Mouse (Mus musculus) left cerebral cortex, adult 18-20 months (tissue): ENCODE data around the gene Samd9l. TPM values are rescaled to one million over a fixed set of nuclear protein-coding genes. Genes with fewer than 3 reads are reported as not detected.
"Not testable (repeated sequence)": the region's sequence is repeated elsewhere in the genome, so short reads cannot be mapped to it uniquely, and the experiment has no call there.

Experiments used
- DNase-seq, 2 experiments: peaks; one replicate each; pipeline ENCODE4 v3.0.0; 2021 to 2022; ENCODE audit warnings: low spot score in 2 of 2, mixed read lengths in 1 of 2
- total RNA-seq, 2 experiments: library from RNA; stranded (reverse); gene quantifications; 2 replicates each; pipeline ENCODE4 v1.2.3; 2021

Gene Samd9l
- total RNA-seq, 2 experiments from 2014 or later, result 5.1 to 5.3 TPM

GRCm38 (mm10) chr6:3345043-3345639 is 54.2 kb downstream of the Samd9l start:
- DNase-seq, result not testable (repeated sequence)

DNA sequence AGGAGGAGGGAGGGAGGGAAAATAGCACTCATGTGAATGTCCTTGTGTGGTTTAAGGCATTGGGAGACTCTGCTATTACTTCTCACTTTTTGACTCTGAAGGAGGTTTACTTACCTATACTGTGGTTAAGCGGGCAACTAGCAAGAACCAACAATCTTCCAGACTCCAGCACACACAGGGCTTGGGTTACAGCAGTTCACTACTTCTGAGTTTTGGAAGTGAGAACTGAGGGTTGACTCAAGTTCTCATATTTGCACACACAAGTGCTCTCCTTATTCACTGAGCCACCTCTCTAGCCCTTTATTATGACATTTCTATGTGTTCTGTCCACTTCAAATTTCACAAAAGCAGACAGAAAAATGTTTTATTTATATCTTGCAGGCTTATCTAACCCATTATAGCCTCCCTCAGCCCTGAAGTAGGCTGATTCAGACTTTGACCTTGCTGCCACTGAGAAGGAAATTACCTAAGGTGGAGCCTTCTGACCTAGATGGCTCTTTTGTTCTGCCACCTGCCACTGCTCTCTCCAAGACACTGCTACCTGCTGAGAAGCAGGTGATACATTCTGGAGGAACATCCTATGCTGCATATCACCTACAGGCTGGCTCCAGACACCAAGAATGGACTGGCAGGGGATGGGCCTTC is 55.6 kb downstream of the Samd9l start:
- DNase-seq, result not testable (repeated sequence)

GRCm38 (mm10) chr6:3341479-3341878 is 57.9 kb downstream of the Samd9l start:
- DNase-seq, result no peak

DNA sequence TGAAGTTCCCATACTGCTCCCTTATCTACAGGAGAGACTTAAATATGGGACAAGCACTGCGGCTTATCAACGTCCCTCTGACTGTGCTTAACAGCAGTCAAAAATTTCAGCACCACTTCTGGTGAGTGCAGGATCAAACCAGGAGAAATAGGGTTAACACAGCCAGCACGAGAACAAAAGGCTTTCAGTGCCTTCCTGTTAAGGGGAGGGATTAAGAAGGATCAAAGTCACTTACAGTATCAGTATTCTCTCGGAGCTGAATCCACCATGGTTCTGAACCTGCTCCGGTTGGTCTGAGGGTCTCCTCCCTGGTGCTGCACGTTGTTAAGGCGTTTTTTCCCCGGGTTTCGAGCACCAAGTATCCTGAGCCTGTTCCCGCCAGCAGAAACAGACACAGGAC is 58.4 kb downstream of the Samd9l start:
- not testable (repeated sequence) for DNase-seq

GRCm38 (mm10) chr6:3339131-3339530 is 60.2 kb downstream of the Samd9l start:
- DNase-seq, result not testable (repeated sequence)

Other genes starting within 250 kb of the Samd9l start
- under 1 TPM; 0.23 to 0.77 TPM for gene Hepacam2, start 98.7 kb upstream of the Samd9l start, total RNA-seq
- 10 to 100 TPM; 57.9 to 62.0 TPM for gene Vps50, start 98.8 kb upstream of the Samd9l start, total RNA-seq